ENCODE assay signal across 7 mouse cellular contexts in the genomic region with DNA sequence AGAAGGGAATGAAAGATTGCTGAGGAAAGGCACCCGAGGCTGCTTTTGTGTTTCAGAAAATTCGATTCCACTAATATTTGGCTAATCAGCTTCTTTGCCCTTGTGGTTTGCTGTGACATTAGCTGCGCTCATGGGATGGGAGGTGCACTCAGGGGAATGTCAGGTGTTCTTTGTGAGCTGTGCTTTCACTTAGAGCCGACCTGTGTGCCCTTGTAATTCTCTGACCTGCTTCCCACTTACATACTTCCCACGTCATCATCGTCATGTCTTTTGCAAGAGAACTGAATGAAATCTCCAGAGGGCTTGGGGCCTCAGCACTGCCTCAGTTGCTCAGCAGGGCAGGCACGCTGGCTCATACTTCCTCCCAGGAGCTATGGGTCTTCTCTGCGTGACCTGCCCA. TPM values are rescaled to one million over a fixed set of nuclear protein-coding genes. Genes with fewer than 3 reads are reported as not detected.
A peak's percentile ranks its signal among the peaks of the same experiment; 100 is the strongest.
DNase-seq lines count a peak whose midpoint lies in the region; ATAC-seq and TF ChIP-seq lines count a peak whose summit lies in the region.

No protein-coding gene starts in this region.

- no peak for TF ChIP-seq CTCF in midbrain, postnatal 0 days (IDR thresholded peaks at IDR 0.05)

- no peak for ATAC-seq in kidney, embryonic 14.5 days (ENCODE audit: low FRiP score, low TSS enrichment)
- no peak for ATAC-seq in embryonic facial prominence, embryonic 15.5 days (ENCODE audit: insufficient number of reproducible peaks, low FRiP score, low TSS enrichment, low read depth)
- ATAC-seq in midbrain, postnatal 0 days (ENCODE audit: low FRiP score) = no peak

- H3K4me2 ChIP-seq in kidney, embryonic 14.5 days (replicated peaks; ENCODE audit: low read depth, low read length) = 0 out of 2 replicates have a peak overlapping the region, but pooled peaks have one; percentile 84
- no peak overlapping the region for H3K4me2 ChIP-seq in embryonic facial prominence, embryonic 15.5 days (replicated peaks)
- H3K4me2 ChIP-seq in midbrain, postnatal 0 days (ENCODE audit: low read depth, low read length, poor library complexity, severe bottlenecking) = peak overlapping the region; percentile 69

- H3K27ac ChIP-seq in kidney, embryonic 14.5 days (ENCODE audit: low read depth, low read length) = no peak overlapping the region
- H3K27ac ChIP-seq in embryonic facial prominence, embryonic 15.5 days (replicated peaks) = no peak overlapping the region
- H3K27ac ChIP-seq in midbrain, postnatal 0 days (ENCODE audit: low read depth, low read length) = no peak overlapping the region

- WGBS in kidney, embryonic 14.5 days = 73% methylated on average over 8 of the region's 8 CpGs
- WGBS in embryonic facial prominence, embryonic 15.5 days = 62% methylated on average over 8 of the region's 8 CpGs
- 57% methylated on average over 8 of the region's 8 CpGs for WGBS in midbrain, postnatal 0 days

- H3K9me3 ChIP-seq in kidney, embryonic 14.5 days (ENCODE audit: control insufficient read depth, low read length) = no peaks in the 10 kb centered on the region
- H3K9me3 ChIP-seq in embryonic facial prominence, embryonic 15.5 days (replicated peaks) = no peaks in the 10 kb centered on the region
- H3K9me3 ChIP-seq in midbrain, postnatal 0 days (ENCODE audit: low read length) = no peaks in the 10 kb centered on the region

- H3K27me3 ChIP-seq in kidney, embryonic 14.5 days (ENCODE audit: control insufficient read depth, insufficient read depth, low read length) = no peaks in the 10 kb centered on the region
- H3K27me3 ChIP-seq in embryonic facial prominence, embryonic 15.5 days = no peaks in the 10 kb centered on the region
- H3K27me3 ChIP-seq in midbrain, postnatal 0 days (ENCODE audit: insufficient read depth, low read length) = no peaks in the 10 kb centered on the region

- peaks cover 39% of the 10 kb centered on the region for H3K36me3 ChIP-seq in kidney, embryonic 14.5 days (ENCODE audit: control insufficient read depth, insufficient read depth, low read length)
- H3K36me3 ChIP-seq in embryonic facial prominence, embryonic 15.5 days = peaks cover 32% of the 10 kb centered on the region
- peaks cover 19% of the 10 kb centered on the region; the same call in 1 of the 2 replicates for H3K36me3 ChIP-seq in midbrain, postnatal 0 days (ENCODE audit: insufficient read depth, low read length)

- H3K4me3 ChIP-seq in kidney, embryonic 14.5 days (ENCODE audit: low read length) = no peak overlapping the region
- 0 out of 2 replicates have a peak overlapping the region, but pooled peaks have one; percentile 4 for H3K4me3 ChIP-seq in embryonic facial prominence, embryonic 15.5 days (replicated peaks)
- peak overlapping the region; percentile 97; the same call in 1 of the 2 replicates for H3K4me3 ChIP-seq in midbrain, postnatal 0 days (ENCODE audit: low read depth, low read length)

- DNase-seq in kidney, adult 8-10 months = no peak
- peak; percentile 46 for DNase-seq in induced T-regulatory cell, adult 2 months (ENCODE audit: low read depth)
- DNase-seq in midbrain, postnatal 0 days (ENCODE audit: low spot score) = no peak
- no peak for DNase-seq in MN1 (ENCODE audit: low spot score)
- no peak for DNase-seq in right cerebral cortex, postnatal 36 days (ENCODE audit: low spot score in 2 of 2)

- H3K9ac ChIP-seq in kidney, embryonic 14.5 days (ENCODE audit: low read depth, low read length) = no peak overlapping the region
- no peak overlapping the region for H3K9ac ChIP-seq in embryonic facial prominence, embryonic 15.5 days
- H3K9ac ChIP-seq in midbrain, postnatal 0 days (replicated peaks; ENCODE audit: low read length, poor library complexity, severe bottlenecking) = no peak overlapping the region; the same call in 1 of the 2 replicates

- peaks cover 22% of the 10 kb centered on the region for H3K4me1 ChIP-seq in kidney, embryonic 14.5 days (ENCODE audit: control insufficient read depth, insufficient read depth, low read length)
- peaks cover 44% of the 10 kb centered on the region for H3K4me1 ChIP-seq in embryonic facial prominence, embryonic 15.5 days
- H3K4me1 ChIP-seq in midbrain, postnatal 0 days (ENCODE audit: insufficient read depth, low read length) = peaks cover 29% of the 10 kb centered on the region

RNA-seq across cellular contexts. Expression of a gene that starts 4.0 kb away (rescaled TPM):
- polyA plus RNA-seq in kidney, embryonic 14.5 days (2014; fragmentation: Nextera tagmentation; extraction: Ambion mirVana) = 273 and 367 TPM in 2 replicates
- polyA plus RNA-seq in embryonic facial prominence, embryonic 15.5 days (2015; fragmentation: Nextera tagmentation; extraction: Ambion mirVana) = 330 and 347 TPM in 2 replicates
- 231 and 289 TPM in 2 replicates for total RNA-seq in midbrain, postnatal 0 days (2014; rRNA removed)
- polyA plus RNA-seq in midbrain, postnatal 0 days (2015; fragmentation: Nextera tagmentation; extraction: Ambion mirVana) = 467 and 473 TPM in 2 replicates

RNA-seq across cellular contexts. Expression of a gene that starts 41.4 kb away (rescaled TPM):
- polyA plus RNA-seq in kidney, embryonic 14.5 days (2014; fragmentation: Nextera tagmentation; extraction: Ambion mirVana) = 15.0 and 19.6 TPM in 2 replicates
- polyA plus RNA-seq in embryonic facial prominence, embryonic 15.5 days (2015; fragmentation: Nextera tagmentation; extraction: Ambion mirVana) = 62.5 and 64.5 TPM in 2 replicates
- 12.7 and 14.9 TPM in 2 replicates for total RNA-seq in midbrain, postnatal 0 days (2014; rRNA removed)
- 17.1 and 18.3 TPM in 2 replicates for polyA plus RNA-seq in midbrain, postnatal 0 days (2015; fragmentation: Nextera tagmentation; extraction: Ambion mirVana)
